Mouse (Mus musculus): ENCODE measurements around the gene Adk.

DNA sequence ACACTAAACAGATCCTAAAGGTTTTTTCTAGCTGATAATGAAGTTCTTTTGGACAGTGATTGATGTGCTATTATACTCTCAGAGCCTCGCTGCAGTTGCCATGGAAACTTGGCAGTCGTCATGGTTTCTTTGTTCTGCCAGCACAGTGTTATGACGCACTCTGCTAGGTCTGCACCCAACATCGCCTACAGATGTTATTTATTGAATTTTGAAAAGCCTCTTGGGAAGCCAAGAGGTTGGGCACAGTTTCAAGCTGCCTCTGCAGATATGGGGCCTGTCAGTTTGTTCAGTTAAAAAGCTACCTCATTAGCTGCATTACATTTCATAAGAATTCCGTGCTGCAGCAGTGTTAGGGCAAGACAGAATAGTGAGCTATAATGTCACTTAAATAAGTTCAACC, 316.8 kb downstream of the Adk start:
- TF ChIP-seq CTCF (IDR thresholded peaks at IDR 0.05; ENCODE audit: control insufficient read depth, insufficient read depth, low read length) (no peak), POLR2A (IDR thresholded peaks at IDR 0.05; ENCODE audit: borderline replicate concordance, control insufficient read depth, low read depth, low read length) (no peak)
